Mouse (Mus musculus) CH12.LX (cell line): ENCODE data around the gene Enkur.

ENCODE experiments used
- CHD2 ChIP-seq: IDR thresholded peaks from 2 replicates; pipeline ENCODE4 v1.6.1; 2011; ENCODE audit warnings: low read length, improper control_type of control experiment
- CTCF ChIP-seq, 2 experiments: IDR thresholded peaks in 1 of 2; conservative IDR thresholded peaks in 1 of 2; 2 replicates each; pipeline ENCODE4 v1.5.1; 2011 to 2012; ENCODE audit warnings: low read depth in 2 of 2, low read length in 2 of 2, improper control_type of control experiment in 1 of 2, inconsistent platforms in 1 of 2, mild to moderate bottlenecking in 1 of 2, moderate library complexity in 1 of 2
- E2F4 ChIP-seq: IDR thresholded peaks from 2 replicates; pipeline ENCODE4 v1.6.1; 2011; ENCODE audit warnings: low read depth, low read length, improper control_type of control experiment; ENCODE audit not compliant: insufficient replicate concordance
- EP300 ChIP-seq: IDR thresholded peaks from 2 replicates; pipeline ENCODE4 v1.6.1; 2011; ENCODE audit warnings: low read length, improper control_type of control experiment
- JUND ChIP-seq: conservative IDR thresholded peaks from 2 replicates; pipeline ENCODE4 v1.6.1; 2011; ENCODE audit warnings: low read depth, low read length, improper control_type of control experiment
- MXI1 ChIP-seq: IDR thresholded peaks from 2 replicates; pipeline ENCODE4 v1.6.1; 2011; ENCODE audit warnings: mild to moderate bottlenecking, low read depth, low read length, improper control_type of control experiment
- NRF1 ChIP-seq: IDR thresholded peaks from 2 replicates; pipeline ENCODE4 v1.6.1; 2014; ENCODE audit warnings: low read depth, mild to moderate bottlenecking, inconsistent platforms, low read length, improper control_type of control experiment, moderate library complexity
- POLR2A ChIP-seq: IDR thresholded peaks from 2 replicates; pipeline ENCODE4 v1.6.1; 2011; ENCODE audit warnings: low read depth, mild to moderate bottlenecking, improper control_type of control experiment, low read length
- RAD21 ChIP-seq: IDR thresholded peaks from 2 replicates; pipeline ENCODE4 v1.6.1; 2011; ENCODE audit warnings: low read depth, mild to moderate bottlenecking, low read length, improper control_type of control experiment, moderate library complexity
- TCF12 ChIP-seq: IDR thresholded peaks from 2 replicates; pipeline ENCODE4 v1.6.1; 2014; ENCODE audit warnings: low read depth, mild to moderate bottlenecking, inconsistent platforms, low read length, improper control_type of control experiment
- ZC3H11A ChIP-seq: IDR thresholded peaks from 2 replicates; pipeline ENCODE4 v1.6.1; 2012; ENCODE audit warnings: low read depth, mild to moderate bottlenecking, inconsistent platforms, low read length, improper control_type of control experiment

DNA sequence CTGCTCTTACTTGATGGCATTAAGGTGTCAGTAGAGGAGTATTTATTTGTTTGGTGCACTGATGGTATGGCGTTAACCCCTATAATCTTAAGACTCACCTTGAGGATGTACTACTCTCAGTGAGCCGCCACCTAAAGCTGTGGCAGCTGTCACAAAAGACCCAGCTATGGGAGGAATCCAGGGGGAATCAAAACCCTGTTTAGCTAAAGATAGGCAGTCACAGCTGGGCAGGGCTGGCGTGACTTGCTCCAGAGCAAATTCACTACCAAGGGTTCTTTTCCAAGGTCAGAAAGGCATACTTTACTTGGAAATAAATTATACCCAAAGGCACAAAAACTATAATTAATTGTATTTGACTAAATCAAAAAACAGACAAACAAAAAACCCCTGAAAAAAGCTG, 26.0 kb upstream of the Enkur start:
- TF ChIP-seq CTCF (conservative IDR thresholded peaks at IDR 0.05 in 1 of 2, IDR thresholded peaks at IDR 0.05 in 1 of 2; ENCODE audit: low read depth in 2 of 2, low read length in 2 of 2) (no peak), CHD2 (no peak), EP300 (no peak), POLR2A (no peak), NRF1 (no peak), E2F4 (no peak), JUND (no peak), ZC3H11A (no peak), MXI1 (no peak), RAD21 (no peak), TCF12 (no peak)
